Mouse (Mus musculus): ENCODE data around the gene Gucy2c.

- TF ChIP-seq FLI1 (IDR thresholded peaks at IDR 0.05; ENCODE audit: low read length) (no peak), GATA1 (IDR thresholded peaks at IDR 0.05; ENCODE audit: borderline replicate concordance, low read length) (no peak)
These were observed 17.7 kb downstream of the Gucy2c start for GRCm38 (mm10) chr6:136763912-136764311.

Data from megakaryocyte, embryonic 14.5 days (primary cell).